Mouse (Mus musculus) heart, adult 8-10 months (tissue): ENCODE measurements around the gene Ascl2. TPM values are rescaled to one million over a fixed set of nuclear protein-coding genes. Genes with fewer than 3 reads are reported as not detected.
A peak's percentile ranks its signal among the peaks of the same experiment; 100 is the strongest.

Experiments used
- DNase-seq: peaks from one replicate; pipeline ENCODE4 v3.0.0; 2022; ENCODE audit warnings: low spot score
- total RNA-seq, 4 experiments: library from RNA; stranded (reverse); gene quantifications; 2 replicates each; pipeline ENCODE4 v1.2.4; 2022

Ascl2 gene
- total RNA-seq, 4 experiments from 2014 or later: not detected

DNA sequence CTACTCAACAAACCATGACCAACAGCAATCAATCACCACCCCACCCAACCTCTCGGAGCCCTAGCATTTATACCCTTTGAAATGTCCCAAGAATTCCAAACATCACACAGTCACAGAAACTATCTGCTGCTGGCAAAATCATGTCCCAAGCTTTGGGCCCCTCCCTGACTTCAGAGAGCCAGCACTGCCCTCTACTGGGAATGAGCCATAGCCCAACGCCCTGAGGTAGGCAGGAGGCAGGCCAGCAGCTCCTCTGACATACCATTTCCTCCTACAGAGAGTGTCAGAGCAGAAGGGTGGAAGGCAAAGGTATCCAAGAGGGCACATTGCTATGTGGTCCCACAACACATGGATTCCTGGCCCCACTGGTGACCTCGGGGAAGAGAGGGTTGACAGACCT, 33.6 kb upstream of the Ascl2 start:
- DNase-seq: no peak

- DNase-seq: no peak
Observed at GRCm38 (mm10) chr7:142997403-142998150, 28.5 kb upstream of the Ascl2 start.

DNA sequence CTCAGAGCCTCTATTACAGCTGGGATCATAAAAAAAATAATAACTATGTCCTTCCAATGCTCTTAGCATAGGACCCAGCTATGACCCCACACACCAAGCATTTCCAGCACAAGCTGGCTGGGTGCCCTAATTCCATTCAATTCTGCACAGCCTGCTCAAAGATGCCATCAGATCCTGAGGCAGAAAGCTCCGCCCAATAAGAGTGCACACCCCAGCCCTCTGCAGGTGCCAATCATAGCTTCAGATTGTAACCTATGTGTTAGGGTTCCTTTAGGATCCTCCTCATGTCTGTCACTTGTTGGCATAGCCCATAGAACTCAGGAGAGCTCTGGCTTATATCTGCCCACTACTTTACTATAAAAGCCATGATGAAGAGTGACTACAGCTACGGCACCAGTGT, 27.9 kb upstream of the Ascl2 start:
- no peak for DNase-seq

DNA sequence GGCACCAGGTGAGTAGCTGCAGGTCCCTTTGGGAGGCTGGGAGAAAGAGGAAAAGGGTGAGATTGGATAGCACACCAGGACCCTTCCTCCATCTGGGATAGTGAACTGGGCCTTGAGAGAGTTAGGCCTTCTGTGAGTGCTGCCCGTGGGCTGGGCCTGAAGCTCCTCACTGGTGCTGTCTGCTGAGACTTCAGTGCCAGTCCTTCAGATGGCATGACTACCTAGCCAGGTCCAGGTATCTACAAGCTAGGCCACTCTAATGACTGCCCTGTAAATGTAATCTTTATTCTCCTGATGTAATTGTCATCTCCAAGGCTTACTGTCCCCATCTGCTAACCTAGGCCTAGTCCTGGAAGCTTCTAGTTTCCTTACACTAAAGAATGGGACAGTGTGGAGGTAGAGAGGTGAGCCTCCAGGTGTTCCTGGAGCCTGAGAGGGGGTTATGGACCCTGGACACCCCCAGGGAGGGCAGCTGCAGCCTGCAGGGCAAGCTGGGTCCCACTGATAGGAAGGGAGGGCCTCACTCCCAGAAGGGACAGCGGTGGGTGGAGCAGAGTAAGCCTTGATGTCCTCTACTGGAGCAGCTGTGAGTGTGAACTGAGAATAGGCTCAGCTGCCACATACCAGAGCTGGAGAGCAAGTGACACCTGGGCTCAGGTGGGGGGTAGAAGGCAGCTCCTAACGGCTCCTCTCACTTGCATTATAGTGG, 26.7 kb upstream of the Ascl2 start:
- no peak for DNase-seq

DNA sequence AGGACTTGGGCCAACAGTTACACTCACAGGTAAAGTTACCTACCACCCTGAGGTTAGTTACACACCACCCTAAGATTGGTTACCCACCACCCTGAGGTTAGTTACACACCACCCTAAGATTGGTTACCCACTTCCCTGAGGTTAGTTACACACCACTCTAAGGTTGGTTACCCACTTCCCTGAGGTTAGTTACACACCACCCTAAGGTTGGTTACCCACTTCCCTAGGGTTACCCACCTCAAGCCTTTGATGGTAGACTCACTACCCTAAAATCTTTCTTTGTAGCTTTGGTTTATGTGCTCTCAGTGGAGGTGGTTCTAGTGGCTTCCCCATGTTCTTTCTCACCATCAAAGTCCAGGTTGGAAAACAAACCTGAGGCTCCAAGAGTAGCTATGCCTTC, 25.9 kb upstream of the Ascl2 start:
- no peak for DNase-seq

GRCm38 (mm10) chr7:142987718-142988117, 18.7 kb upstream of the Ascl2 start:
- DNase-seq: no peak

GRCm38 (mm10) chr7:142985146-142985545, 16.1 kb upstream of the Ascl2 start:
- DNase-seq: no peak

- DNase-seq: no peak
Observed at GRCm38 (mm10) chr7:142981908-142982307, 12.8 kb upstream of the Ascl2 start.

GRCm38 (mm10) chr7:142967884-142968808, 918 bp downstream of the Ascl2 start:
- DNase-seq: no peak

DNA sequence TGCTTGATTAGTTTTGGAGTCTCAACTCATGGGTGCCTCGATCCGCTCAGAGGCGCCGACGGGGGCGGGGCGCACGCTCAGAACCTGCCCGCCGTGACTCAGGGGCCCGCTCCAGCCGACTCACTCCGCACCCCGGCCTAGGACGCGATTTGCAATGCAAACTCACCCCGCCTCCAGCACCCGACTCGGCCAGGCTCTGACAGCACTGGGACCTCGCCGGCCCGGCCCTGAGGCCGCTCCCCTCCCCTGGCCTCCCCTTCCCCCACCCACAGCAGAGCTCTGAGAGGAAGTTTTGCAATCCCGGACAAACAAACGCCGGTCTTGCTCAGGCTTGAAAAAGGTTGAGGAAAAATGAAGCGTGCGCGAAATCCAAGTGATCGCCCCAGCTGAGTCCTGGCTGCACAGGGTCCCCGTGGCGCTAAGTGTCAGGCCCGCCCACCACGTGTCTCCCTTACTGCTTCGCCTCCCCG, 1.6 kb downstream of the Ascl2 start:
- DNase-seq: no peak

DNA sequence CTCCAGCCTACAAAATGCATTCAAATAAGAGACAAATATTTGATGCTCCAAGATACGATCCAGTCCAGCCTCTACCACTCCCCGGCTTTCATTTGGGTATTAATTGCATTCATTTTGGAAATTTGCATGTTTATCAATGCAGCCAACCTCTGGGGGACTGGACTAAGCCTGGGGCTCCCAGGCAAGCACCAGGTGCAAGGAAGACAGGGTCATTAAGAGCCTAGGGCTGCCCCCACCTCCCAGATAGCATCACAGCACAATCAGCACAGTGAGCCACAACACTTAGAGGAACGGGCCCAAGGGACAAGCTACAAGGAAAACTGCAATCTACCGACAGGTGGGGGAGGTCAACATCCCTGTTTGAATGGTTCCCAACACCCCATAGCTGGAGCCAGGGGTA, 9.3 kb downstream of the Ascl2 start:
- no peak for DNase-seq

DNA sequence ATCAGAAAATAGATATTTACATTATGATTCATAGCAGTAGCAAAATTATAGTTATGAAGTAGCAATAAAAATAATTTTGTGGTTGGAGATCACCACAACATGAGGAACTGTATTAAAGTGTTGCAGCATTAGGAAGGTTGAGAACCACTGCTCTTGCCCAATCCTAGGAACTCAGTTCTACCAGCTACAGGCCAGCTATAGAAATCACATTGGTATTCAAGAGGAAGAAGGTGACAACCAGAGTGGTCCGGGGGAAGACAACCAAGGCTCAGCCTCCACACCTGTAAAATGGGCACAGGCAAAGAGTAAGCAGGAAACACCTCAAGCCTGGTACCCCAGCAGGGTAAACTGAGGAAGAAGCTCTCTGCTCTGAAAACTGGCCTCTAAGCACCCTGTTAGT, 10.2 kb downstream of the Ascl2 start:
- DNase-seq: no peak

- no peak for DNase-seq
Observed at GRCm38 (mm10) chr7:142956018-142956417, 13.0 kb downstream of the Ascl2 start.

- DNase-seq: no peak
Observed at GRCm38 (mm10) chr7:142949568-142949967, 19.5 kb downstream of the Ascl2 start.

- no peak for DNase-seq
Observed at GRCm38 (mm10) chr7:142937631-142938030, 31.4 kb downstream of the Ascl2 start.

- no peak for DNase-seq
Observed at GRCm38 (mm10) chr7:142935708-142936107, 33.4 kb downstream of the Ascl2 start.

- no peak for DNase-seq
Observed at GRCm38 (mm10) chr7:142932469-142932868, 36.6 kb downstream of the Ascl2 start.

- DNase-seq: no peak
Observed at GRCm38 (mm10) chr7:142931028-142931427, 38.0 kb downstream of the Ascl2 start, which contains the start of gene Th. Gene Th, minus strand, starts transcription at chr7:142931128.

- DNase-seq: peak; percentile 21
Observed at GRCm38 (mm10) chr7:142929516-142929915, 39.5 kb downstream of the Ascl2 start.

DNA sequence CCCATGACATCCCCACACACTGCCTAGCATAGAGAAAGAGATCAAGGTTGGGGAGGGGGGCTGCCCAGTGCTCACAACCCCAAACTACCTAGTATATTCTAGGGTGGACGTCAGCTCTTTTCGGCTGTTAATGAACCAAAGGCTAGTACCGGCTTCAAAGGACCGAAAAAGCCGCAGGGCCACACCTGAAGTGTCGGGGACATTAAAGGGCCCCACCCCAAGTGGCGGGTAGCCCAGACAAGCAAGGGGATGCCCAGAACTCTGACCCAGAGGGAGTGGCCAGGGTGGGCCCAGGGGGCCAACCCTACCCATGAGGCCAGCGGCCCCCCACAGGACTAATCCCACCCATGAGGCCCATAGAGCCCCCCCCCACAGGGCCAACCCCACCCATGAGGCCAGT, 41.8 kb downstream of the Ascl2 start:
- DNase-seq: no peak

GRCm38 (mm10) chr7:142918641-142919628, 50.1 kb downstream of the Ascl2 start:
- DNase-seq: peak; percentile 84
